Mouse (Mus musculus): ENCODE measurements at regions not wholly inside any gene's neighbourhood (a gene's known extent, or its start where the extent isn't known, plus 50 kb on each side); places are given as distances from the start of the nearest gene placed in this dataset.

DNA sequence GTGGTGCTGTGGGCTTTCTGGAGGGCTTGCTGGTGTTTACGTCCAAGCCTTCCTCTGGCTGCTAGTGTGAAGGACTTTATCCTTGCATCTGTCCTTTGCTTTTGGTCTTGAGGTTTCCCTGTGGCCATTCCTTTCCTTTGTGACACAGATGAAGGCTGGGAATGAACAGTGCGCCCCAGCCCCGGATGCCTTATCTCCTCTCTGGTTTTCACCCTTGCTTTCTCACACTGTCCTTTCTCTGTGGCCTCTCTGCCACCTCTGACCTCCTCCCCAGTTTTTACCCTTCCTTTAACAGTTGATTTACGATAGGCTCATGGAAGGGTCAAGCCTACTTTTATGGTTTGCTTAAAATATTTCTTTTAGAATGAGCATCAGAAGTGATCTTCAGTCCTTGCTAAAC, 53.2 kb downstream of the Gas1 start:
- no peak for DNase-seq (ENCODE audit: low read depth, low spot score)

DNA sequence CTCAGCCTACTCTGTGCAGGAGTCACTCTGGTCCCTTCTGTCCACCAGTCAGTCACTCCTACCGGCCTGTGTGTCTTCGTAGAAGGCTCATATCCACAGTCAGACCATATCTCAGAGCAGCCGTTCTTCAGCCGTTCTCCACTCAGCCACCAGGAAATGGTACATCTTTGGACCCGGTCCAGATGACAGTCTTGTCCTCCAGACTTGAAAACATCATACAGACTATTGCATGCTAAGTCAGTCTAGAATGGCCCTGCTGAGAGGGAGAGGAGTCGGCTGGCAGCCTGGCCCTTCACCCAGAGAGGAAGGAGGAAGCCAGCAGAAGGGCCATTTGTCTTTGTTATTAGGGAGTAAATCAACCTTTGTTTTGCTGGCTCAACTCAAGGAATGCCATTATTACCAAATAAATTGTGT, 54.0 kb downstream of the Gas1 start:
- no peak for DNase-seq (ENCODE audit: low read depth, low spot score)

DNA sequence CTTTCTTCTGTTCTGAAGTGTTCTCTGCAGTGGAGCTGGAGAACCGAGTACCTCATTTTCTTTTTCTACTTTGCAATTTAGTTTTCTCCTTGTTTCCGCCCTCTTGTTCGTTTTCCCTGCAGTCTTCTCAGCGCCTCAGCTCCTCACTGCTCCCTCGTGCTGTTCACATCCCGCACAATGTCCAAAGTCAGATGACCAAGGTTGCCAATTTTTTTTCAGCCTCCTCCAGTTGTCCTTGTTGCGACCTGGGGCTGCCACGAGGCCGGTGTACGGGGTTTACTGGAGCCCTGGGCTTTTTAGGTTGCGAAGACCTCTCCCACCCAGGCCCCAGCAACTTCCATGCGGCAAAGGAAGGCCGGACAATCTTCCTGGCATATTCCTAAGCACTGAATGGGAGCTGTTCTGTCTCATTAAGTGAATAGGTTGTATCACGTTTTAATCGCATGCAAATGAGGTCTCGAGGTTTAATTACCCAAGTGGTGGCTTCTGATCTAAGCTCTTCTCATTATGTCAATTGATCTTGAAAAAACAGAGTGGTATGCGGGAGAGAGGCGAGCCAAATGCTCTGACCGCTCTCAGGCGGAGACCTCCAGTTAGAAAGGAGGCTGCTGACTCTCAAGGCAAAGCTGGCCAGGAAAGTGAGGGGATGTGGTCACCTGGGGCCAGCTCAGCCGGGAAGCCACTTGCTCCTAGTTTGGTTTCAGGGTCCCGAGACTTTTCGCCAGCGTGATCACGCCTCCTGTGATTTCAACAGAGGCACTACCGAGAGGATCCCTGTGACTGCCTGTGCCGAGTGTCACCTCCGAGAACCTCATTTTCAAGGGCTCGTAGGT, 54.6 kb downstream of the Gas1 start:
- DNase-seq (ENCODE audit: low read depth, low spot score), result no peak

- no peak for DNase-seq (ENCODE audit: low read depth, low spot score)
These were observed 65.7 kb downstream of the Gas1 start for GRCm38 (mm10) chr13:60111465-60111864.

DNA sequence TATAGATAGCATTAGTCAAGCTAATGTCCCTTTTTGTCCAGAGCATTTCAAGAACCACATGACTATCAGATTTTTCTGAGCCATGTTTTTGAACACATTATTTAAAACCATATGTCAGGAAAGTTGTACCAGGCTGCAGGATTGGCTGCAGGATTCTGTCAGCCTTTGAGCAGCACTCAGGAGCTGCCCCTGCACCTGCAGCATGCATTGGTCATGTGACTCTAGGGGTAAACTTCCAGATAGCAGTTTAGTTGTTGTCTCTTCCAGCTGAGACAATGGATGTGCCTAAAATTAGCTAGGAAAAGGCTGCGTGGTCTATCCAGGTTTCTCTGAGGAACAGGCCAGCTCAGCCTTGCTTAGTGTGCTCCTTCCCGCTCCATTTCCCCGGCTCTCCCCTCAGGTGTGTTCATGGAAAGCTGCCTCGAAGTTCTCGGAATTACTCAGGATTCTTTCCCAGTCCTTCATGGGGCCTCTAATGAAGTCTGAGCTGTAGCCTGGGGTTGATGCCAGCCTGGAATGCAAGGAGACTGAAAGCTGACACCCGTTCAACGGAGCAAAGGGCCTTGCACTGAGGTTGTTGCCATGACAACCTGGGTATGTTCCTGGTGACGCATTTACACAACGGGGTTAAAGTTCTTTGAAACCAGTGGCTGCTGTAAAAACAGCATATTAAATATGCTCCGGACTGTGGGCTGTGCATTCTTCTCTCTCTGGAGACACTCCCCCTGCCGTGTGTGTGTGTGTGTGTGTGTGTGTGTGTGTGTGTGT, 66.9 kb downstream of the Gas1 start:
- DNase-seq (ENCODE audit: low read depth, low spot score), result peak; percentile 34

GRCm38 (mm10) chr13:60105286-60105685, 71.9 kb downstream of the Gas1 start:
- no peak for DNase-seq (ENCODE audit: low read depth, low spot score)

GRCm38 (mm10) chr13:60101651-60102050, 75.5 kb downstream of the Gas1 start:
- DNase-seq (ENCODE audit: low read depth, low spot score), result no peak

DNA sequence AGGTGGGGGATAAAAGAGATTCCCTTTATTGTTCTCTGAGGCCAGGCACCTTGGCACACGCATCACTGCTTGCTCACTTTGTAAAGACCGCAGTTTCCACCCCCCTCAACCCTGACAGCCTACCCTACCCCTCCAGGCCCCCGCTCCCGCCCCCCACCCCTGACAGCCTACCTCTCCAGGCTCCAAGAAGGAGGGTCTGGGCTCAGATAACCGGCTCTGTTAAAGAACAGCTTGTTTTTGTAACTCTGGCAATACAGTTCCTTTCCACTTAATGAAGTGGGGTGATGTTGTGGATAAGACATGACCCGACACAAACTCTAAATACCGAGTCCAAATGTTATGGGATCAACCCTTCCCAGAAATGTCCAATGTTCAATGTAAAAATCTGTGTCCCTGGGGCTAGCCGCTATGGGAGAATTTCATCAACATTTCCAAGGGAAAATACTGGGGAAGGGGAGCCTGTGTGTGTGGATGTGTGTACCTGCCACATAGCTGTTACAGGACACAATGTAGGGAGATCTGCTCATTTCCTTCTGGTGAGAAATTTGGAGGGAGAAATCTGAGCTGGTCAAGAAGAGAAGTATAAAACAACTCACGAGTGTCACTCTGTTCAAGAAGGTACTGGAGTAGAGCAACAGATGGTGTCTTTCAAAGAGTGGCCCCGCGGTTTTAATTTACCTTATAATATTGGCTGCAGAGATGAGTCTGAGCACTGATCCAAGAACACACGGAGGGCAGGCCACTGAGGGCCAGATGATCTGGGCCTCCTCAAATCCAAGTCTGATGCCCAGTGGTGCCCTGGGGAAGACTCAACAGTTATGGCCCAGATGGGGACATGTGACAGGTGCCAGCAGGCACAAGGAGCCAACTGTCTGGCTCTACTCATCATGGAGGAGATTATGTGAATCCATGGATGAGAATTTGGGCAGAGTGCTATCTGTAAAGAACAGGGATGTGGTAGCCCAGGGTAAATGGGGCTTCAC, 76.7 kb downstream of the Gas1 start:
- no peak for DNase-seq (ENCODE audit: low read depth, low spot score)

DNA sequence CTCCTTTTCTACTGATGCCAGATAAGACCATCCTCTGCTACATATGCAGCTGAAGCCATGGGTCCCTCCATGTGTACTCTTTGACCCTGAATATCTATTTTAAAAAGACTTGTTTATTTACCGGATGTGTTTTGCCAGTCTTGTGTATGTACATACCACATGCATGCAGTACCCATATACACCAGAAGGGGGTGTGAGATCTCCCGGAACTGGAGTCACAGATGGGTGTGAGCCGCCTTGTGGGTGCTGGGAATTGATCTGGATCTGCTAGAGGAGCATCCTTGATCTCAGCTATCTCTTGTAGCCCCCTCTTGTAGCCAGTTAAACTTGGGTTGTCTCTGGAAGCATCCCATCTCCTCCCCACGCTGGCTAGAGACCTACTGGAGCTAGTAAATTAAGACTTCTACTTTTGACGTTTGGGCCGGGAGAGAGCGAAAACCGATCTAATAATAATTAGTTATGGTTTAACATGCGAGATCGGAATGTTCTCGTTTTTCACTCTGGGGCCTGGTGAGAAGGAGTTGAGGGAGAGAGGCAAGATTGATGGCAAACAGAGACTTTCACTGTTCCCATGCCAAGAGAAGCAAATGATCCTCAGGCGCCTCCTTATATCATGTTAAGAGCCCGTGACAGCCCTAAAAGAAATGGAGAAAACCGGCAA, 77.6 kb downstream of the Gas1 start:
- no peak for DNase-seq (ENCODE audit: low read depth, low spot score)

GRCm38 (mm10) chr13:60098394-60098793, 78.8 kb downstream of the Gas1 start:
- no peak for DNase-seq (ENCODE audit: low read depth, low spot score)

DNA sequence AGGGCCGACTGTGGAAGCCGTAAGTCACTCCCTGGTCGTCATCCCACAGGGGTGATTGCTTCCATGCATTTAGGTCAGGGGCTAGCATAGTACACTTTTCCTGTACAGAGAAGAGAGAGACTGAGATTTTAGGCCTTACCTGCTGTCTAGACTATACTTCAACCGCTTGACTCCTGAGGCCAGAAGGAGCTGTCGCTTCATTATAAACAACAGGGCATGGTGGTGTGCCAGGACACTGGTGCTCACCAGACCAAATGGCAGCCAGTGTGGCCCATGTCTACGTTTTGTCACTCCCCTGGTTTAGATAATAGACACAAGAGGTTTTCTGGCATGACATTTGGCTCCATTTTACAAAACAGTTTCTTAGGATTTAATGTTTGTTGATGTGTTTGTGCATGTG, 79.4 kb downstream of the Gas1 start:
- DNase-seq (ENCODE audit: low read depth, low spot score), result no peak

DNA sequence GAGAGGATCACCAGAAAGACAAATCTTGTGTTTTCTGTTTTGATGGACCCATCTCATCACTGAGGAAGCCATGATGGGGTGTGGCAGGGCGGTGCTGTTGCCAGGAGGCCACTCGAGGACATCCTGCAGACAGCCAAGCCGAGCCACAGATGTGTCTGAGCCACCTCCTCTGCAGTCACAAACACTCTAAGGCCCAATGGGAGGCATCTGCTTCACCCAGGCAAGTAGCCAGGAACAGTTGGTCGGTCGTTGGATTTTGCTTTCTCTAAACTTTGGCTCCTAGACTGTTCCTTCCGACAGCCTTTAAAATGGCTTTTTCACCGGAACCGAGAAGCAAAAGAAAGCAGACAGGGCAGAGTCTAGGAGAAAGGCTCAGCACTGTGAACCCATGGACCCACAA, 90.5 kb downstream of the Gas1 start:
- DNase-seq (ENCODE audit: low read depth, low spot score), result no peak

- no peak for DNase-seq (ENCODE audit: low read depth, low spot score)
These were observed 92.2 kb downstream of the Gas1 start for GRCm38 (mm10) chr13:60084975-60085374.

- DNase-seq (ENCODE audit: low read depth, low spot score), result no peak
These were observed 92.9 kb downstream of the Gas1 start for GRCm38 (mm10) chr13:60084290-60084689.

DNA sequence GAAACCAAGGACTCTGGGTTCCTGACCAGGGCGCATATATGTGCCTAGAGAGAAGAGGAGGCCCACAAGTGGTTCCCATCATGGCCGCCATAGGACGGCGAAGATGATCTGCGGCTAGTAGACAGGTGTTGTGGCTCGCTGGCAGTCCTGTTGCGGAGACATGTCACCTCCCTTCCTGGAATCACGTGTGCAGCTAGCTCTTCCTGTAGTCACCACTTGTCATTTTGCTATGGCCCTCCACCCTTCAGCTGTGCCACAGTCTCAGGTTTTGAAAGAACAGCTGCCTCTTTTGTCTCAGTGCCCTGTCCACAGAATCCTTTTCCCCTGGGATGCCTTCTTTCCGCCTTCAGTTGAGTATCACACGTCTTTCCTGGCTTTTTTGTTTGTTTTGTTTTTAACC, 97.1 kb downstream of the Gas1 start:
- no peak for DNase-seq (ENCODE audit: low read depth, low spot score)

- DNase-seq (ENCODE audit: low read depth, low spot score), result no peak
These were observed 98.7 kb downstream of the Gas1 start for GRCm38 (mm10) chr13:60078331-60079050.

DNA sequence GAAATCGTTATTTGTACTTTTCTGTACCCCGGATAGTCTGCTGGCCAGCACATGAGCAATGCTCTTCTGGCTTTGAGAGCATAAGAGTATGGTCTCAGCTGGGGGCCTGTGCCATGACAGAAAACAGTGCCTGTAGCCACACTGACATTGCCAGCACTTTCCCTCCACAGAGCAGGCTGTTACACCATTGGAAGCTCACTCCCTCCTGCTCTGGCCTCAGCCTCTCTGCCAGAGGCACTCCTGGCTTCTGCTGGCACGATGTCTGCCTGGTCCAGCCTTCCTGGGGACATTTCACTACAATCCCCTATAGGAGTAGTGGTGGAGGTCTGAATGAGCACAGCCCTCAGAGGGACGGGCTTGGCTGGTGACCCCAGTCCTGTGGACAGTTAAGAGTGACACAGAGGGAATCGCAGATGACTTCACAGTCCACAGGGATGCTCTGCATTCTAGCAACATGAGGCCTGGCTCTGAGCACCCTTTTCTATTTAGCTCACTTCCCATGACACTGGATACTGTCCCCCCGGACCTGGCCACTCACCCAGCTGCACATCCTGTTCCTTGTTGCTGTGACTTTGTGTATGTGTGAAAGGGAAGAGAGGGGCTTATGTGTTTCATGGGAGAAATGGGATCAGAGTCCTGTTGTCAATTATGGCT, 100.9 kb downstream of the Gas1 start:
- no peak for DNase-seq (ENCODE audit: low read depth, low spot score)

DNA sequence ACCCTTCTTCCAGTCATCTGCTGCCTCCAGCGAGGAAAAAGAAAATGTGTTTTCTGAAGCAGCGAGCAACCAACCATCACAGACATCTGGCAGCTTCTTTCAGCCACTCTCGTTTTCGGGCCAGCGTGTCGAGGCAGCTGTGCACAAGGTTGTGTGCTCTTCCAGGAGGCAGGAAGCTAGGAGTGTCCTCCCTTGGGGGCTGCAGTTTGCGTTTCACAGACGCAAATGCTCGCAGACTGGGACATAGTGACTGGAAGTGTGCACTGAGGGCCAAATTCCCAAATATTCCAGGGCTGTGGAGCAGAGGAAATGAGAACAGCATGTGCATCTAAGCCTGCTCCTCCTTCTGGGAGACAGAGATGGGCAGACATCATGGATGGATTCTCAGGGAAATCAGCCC, 105.6 kb downstream of the Gas1 start:
- no peak for DNase-seq (ENCODE audit: low read depth, low spot score)

- no peak for DNase-seq (ENCODE audit: low read depth, low spot score)
These were observed 108.0 kb downstream of the Gas1 start for GRCm38 (mm10) chr13:60069196-60069595.

DNA sequence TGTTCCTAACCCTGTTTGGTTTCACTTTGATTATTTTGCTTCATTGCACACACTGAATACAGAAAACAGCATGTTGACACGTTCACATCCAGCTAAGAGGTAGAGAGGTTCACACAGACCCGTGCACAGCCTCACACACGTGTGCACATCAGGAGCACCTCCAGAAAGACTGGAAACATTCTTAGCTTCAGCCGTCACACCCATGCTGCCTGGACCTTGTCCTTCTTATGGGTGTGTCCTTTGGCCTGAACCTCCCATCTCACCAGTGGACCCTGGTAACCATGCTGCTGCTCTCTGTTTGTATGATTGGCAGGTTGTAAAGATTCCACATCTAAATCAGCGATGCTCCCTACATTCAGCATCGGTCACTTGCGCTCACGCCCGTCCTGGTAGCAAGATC, 109.8 kb downstream of the Gas1 start:
- DNase-seq (ENCODE audit: low read depth, low spot score), result no peak
